Mouse (Mus musculus) kidney, adult 2 months (tissue): ENCODE data around the gene Rgs7bp.

Source experiments
- CTCF ChIP-seq: fragments of 200-500 bp; conservative IDR thresholded peaks from 2 replicates; pipeline ENCODE4 v1.5.1; 2011; ENCODE audit warnings: low read depth, mild to moderate bottlenecking, control low read depth, low read length, moderate library complexity, mixed read lengths; ENCODE audit not compliant: insufficient read depth, insufficient read length
- POLR2A ChIP-seq: fragments of 200-500 bp; IDR thresholded peaks from one replicate; pipeline ENCODE4 v1.6.1; 2011; ENCODE audit warnings: low read depth, low read length, control low read depth

DNA sequence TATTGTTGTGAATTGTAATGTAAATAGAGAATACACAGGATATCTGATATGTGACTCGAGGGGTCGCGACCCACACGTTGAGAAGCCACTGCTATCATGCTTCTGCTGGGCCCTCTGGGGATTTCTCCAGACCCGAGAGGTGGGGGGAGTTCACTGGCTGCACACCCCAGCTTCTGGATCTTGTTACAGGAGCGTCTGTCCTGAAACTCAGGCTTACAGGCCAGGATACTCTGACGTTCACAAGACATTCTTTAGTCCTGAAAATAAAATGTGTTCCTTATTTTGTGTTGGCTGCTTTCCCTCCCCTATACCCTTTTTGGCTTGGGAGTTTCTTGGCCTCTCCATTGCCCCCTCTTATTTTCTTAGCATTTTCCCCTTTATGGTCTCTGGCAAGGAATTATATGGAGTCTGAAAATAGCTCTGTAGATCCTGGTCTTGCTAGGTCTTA is 65.9 kb downstream of the Rgs7bp start:
- no peak for TF ChIP-seq POLR2A
- TF ChIP-seq CTCF: no peak
